Mouse (Mus musculus): ENCODE measurements around the gene Ndufa7.

DNA sequence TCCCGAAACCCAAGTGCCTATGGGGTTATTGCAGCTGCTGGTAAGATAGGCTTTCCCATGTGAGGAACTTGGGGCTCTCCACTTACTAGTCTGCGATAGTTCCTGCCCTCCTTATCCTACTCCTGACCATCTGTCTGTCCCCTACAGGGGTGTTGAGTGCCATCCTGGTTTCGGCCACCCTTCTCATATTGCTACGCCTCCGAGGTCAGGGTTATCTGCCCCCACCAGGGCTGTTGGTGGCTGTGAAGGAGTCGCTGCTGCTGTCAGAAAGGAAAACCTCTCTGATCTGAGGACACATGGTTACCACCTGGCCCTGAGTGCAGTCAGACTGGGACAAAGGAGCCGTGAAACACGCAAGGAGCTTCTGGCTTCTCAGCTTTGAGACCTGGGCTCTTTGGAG, 23.8 kb downstream of the Ndufa7 start:
- TF ChIP-seq CTCF (IDR thresholded peaks at IDR 0.05; ENCODE audit: borderline replicate concordance, extremely low read depth, insufficient read depth, insufficient read length): no peak
- TF ChIP-seq POLR2A (IDR thresholded peaks at IDR 0.05; ENCODE audit: borderline replicate concordance, extremely low read depth, insufficient read depth, insufficient read length, poor library complexity, severe bottlenecking): no peak

Measured in brain, embryonic 14.5 days (tissue).